ENCODE assay signal across 20 mouse cellular contexts in the genomic region with DNA sequence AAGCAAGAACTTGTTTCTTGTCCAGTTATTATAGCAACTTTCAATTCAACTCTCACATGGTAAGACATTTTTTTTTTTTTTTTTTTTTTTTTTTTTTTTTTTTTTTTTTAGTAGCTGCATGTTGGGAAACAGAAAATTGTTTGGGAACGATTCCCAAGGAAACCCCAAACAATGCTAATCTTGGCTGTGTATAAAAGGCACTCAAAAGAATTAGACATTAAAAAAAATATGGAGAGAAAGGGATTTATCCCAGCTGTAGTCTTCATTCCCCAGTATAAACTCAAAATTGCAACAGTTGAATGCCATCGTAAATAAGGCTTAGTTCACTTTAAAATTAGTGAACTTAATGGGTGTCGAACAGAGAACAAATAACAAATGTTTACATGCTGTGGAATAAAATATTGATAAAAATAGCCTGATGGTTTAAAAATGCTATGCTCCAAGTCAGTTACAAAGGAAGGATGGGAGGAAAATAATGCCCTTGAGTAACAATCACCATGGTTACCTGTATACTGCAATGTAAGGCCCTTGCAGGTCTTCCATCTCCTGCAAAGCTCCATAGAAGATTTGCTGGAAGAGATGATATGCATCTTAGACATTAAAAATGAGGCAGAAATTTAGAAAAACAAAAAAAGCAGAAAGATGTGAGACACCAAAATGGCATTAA. TPM values are rescaled to one million over a fixed set of nuclear protein-coding genes. Genes with fewer than 3 reads are reported as not detected.
DNase-seq lines count a peak whose midpoint lies in the region; ATAC-seq and TF ChIP-seq lines count a peak whose summit lies in the region.
"Had no signal": no experiment of that assay in that cellular context is flagged by ENCODE, and none has a peak within 500 bp of the region (broad histone marks: within the 10 kb centered on the region; RNA-seq: fewer than 3 reads in every experiment).

No protein-coding gene starts in this region.

- H3K4me3 ChIP-seq in lung, embryonic 15.5 days: no peak overlapping the region
- no peak overlapping the region for H3K4me3 ChIP-seq in midbrain, embryonic 11.5 days (ENCODE audit: low read depth, low read length)
- H3K4me3 ChIP-seq in midbrain, embryonic 15.5 days: no peak overlapping the region
- H3K4me3 ChIP-seq: embryonic facial prominence, embryonic 13.5 days; forebrain, embryonic 12.5 days; heart, adult 2 months; heart, embryonic 15.5 days; hindbrain, embryonic 13.5 days had no signal

- DNase-seq in lung, postnatal 4 days: no peak
- DNase-seq in midbrain, embryonic 11.5 days (ENCODE audit: low spot score, missing footprints): peak; percentile 33
- DNase-seq in brain, embryonic 14.5 days (ENCODE audit: low read depth): peak; percentile 23
- DNase-seq in adrenal gland, adult 8-10 months: no peak
- DNase-seq: adrenal gland, postnatal 10 days; cerebellum, adult 18-20 months; cerebellum, adult 9-11 months; cerebellum, postnatal 36 days; gastrocnemius, postnatal 10 days; heart, adult 2 months; heart, postnatal 14 days had no signal

- no peaks in the 10 kb centered on the region for H3K27me3 ChIP-seq in lung, embryonic 15.5 days
- no peaks in the 10 kb centered on the region for H3K27me3 ChIP-seq in midbrain, embryonic 11.5 days (ENCODE audit: control insufficient read depth, insufficient read depth, low read length)
- H3K27me3 ChIP-seq in midbrain, embryonic 15.5 days (replicated peaks): no peaks in the 10 kb centered on the region
- H3K27me3 ChIP-seq: CH12.LX; embryonic facial prominence, embryonic 13.5 days; forebrain, embryonic 12.5 days; heart, embryonic 15.5 days; hindbrain, embryonic 13.5 days had no signal

- H3K9ac ChIP-seq in lung, embryonic 15.5 days: no peak overlapping the region
- H3K9ac ChIP-seq in midbrain, embryonic 11.5 days (ENCODE audit: low read length): no peak overlapping the region
- no peak overlapping the region for H3K9ac ChIP-seq in midbrain, embryonic 15.5 days
- H3K9ac ChIP-seq: embryonic facial prominence, embryonic 13.5 days; forebrain, embryonic 12.5 days; heart, embryonic 15.5 days; hindbrain, embryonic 13.5 days had no signal

- TF ChIP-seq CTCF in brain, embryonic 14.5 days (IDR thresholded peaks at IDR 0.05; ENCODE audit: borderline replicate concordance, extremely low read depth, insufficient read depth, insufficient read length): no peak

- ATAC-seq in lung, embryonic 15.5 days (ENCODE audit: borderline replicate concordance, extremely low read depth, low FRiP score, low TSS enrichment): peak; percentile 82; the same call in 1 of the 2 replicates
- ATAC-seq in midbrain, embryonic 11.5 days (ENCODE audit: low FRiP score): no peak
- no peak for ATAC-seq in midbrain, embryonic 15.5 days (replicated peaks)
- ATAC-seq: forebrain, embryonic 16.5 days had no signal

- no peaks in the 10 kb centered on the region for H3K36me3 ChIP-seq in lung, embryonic 15.5 days
- no peaks in the 10 kb centered on the region for H3K36me3 ChIP-seq in midbrain, embryonic 11.5 days (ENCODE audit: control insufficient read depth, insufficient read depth, low read length)
- no peaks in the 10 kb centered on the region for H3K36me3 ChIP-seq in midbrain, embryonic 15.5 days (replicated peaks)
- H3K36me3 ChIP-seq: embryonic facial prominence, embryonic 13.5 days; forebrain, embryonic 12.5 days; heart, embryonic 15.5 days; hindbrain, embryonic 13.5 days had no signal

- 47% methylated on average over 3 of the region's 3 CpGs for WGBS in lung, embryonic 15.5 days
- WGBS in midbrain, embryonic 11.5 days: 88% methylated on average over 3 of the region's 3 CpGs
- 82% methylated on average over 3 of the region's 3 CpGs for WGBS in midbrain, embryonic 15.5 days

- H3K27ac ChIP-seq in lung, embryonic 15.5 days: peak overlapping the region; percentile 64
- H3K27ac ChIP-seq in midbrain, embryonic 11.5 days (ENCODE audit: low read depth, low read length): no peak overlapping the region
- H3K27ac ChIP-seq in midbrain, embryonic 15.5 days: no peak overlapping the region
- H3K27ac ChIP-seq: embryonic facial prominence, embryonic 13.5 days; forebrain, embryonic 12.5 days; heart, embryonic 15.5 days; hindbrain, embryonic 13.5 days had no signal

- no peaks in the 10 kb centered on the region for H3K9me3 ChIP-seq in lung, embryonic 15.5 days
- no peaks in the 10 kb centered on the region for H3K9me3 ChIP-seq in midbrain, embryonic 11.5 days (ENCODE audit: control insufficient read depth, low read length)
- H3K9me3 ChIP-seq in midbrain, embryonic 15.5 days: no peaks in the 10 kb centered on the region
- H3K9me3 ChIP-seq: embryonic facial prominence, embryonic 13.5 days; forebrain, embryonic 12.5 days; heart, embryonic 15.5 days; hindbrain, embryonic 13.5 days had no signal

- H3K4me1 ChIP-seq in lung, embryonic 15.5 days: peaks cover 15% of the 10 kb centered on the region
- no peaks in the 10 kb centered on the region for H3K4me1 ChIP-seq in midbrain, embryonic 11.5 days (ENCODE audit: control insufficient read depth, insufficient read depth, low read length)
- no peaks in the 10 kb centered on the region for H3K4me1 ChIP-seq in midbrain, embryonic 15.5 days
- H3K4me1 ChIP-seq: embryonic facial prominence, embryonic 13.5 days; forebrain, embryonic 12.5 days; hindbrain, embryonic 13.5 days had no signal

- TF ChIP-seq POLR2A in brain, embryonic 14.5 days (IDR thresholded peaks at IDR 0.05; ENCODE audit: borderline replicate concordance, extremely low read depth, insufficient read depth, insufficient read length, poor library complexity, severe bottlenecking): no peak

- H3K4me2 ChIP-seq in lung, embryonic 15.5 days: no peak overlapping the region
- no peak overlapping the region for H3K4me2 ChIP-seq in midbrain, embryonic 11.5 days
- H3K4me2 ChIP-seq in midbrain, embryonic 15.5 days: no peak overlapping the region
- H3K4me2 ChIP-seq: embryonic facial prominence, embryonic 13.5 days; forebrain, embryonic 12.5 days; heart, embryonic 11.5 days; heart, embryonic 15.5 days; hindbrain, embryonic 13.5 days had no signal

RNA-seq across cellular contexts. Expression of a gene that starts 42.3 kb away (rescaled TPM):
- polyA plus RNA-seq in lung, embryonic 15.5 days (2015; fragmentation: Nextera tagmentation; extraction: Ambion mirVana): 26.0 and 29.0 TPM in 2 replicates
- polyA plus RNA-seq in midbrain, embryonic 11.5 days (2014; fragmentation: Nextera tagmentation; extraction: Ambion mirVana): 39.4 and 44.2 TPM in 2 replicates
- polyA plus RNA-seq in midbrain, embryonic 15.5 days (2015; fragmentation: Nextera tagmentation; extraction: Ambion mirVana): 13.6 and 14.1 TPM in 2 replicates
- polyA plus RNA-seq in brain, embryonic 14.5 days (2012; rRNA removed): 24.2 and 31.0 TPM in 2 replicates
- 10 to 100 TPM; 14.0 to 21.4 (median 17.1) TPM for total RNA-seq in adrenal gland, adult 8-10 months (2022)
- total RNA-seq: CH12.LX had no signal

Comparison
In these comparisons a context has a peak if more than half of its experiments do, and no peak if none do; other contexts are left out.
1. DNase-seq: peak in midbrain, embryonic 11.5 days (single experiment) and brain, embryonic 14.5 days (single experiment); none in lung, postnatal 4 days (0 of 2) and adrenal gland, adult 8-10 months (single experiment).